Comparison of ENCODE assay signal across 29 mouse cellular contexts in genomic region chr1:39573890-39574289, GRCm38 (mm10). TPM values are rescaled to one million over a fixed set of nuclear protein-coding genes. Genes with fewer than 3 reads are reported as not detected.
A peak's percentile ranks its signal among the peaks of the same experiment; 100 is the strongest.
DNase-seq lines count a peak whose midpoint lies in the region; ATAC-seq and TF ChIP-seq lines count a peak whose summit lies in the region.
"Had no signal": no experiment of that assay in that cellular context is flagged by ENCODE, and none has a peak within 500 bp of the region (broad histone marks: within the 10 kb centered on the region; RNA-seq: fewer than 3 reads in every experiment).

No protein-coding gene starts in this region.

- 48% methylated on average over 7 of the region's 7 CpGs for WGBS in kidney, adult 2 months
- 52% methylated on average over 7 of the region's 7 CpGs for WGBS in liver, embryonic 14.5 days (ENCODE audit: insufficient replicate concordance)
- WGBS in large intestine, adult 2 months, result 35% methylated on average over 7 of the region's 7 CpGs
- WGBS in hindbrain, embryonic 10.5 days, result 91% methylated on average over 7 of the region's 7 CpGs

- no peaks in the 10 kb centered on the region for H3K27me3 ChIP-seq in kidney, adult 2 months (replicated peaks; ENCODE audit: control insufficient read depth, insufficient read depth, low read length)
- no peaks in the 10 kb centered on the region for H3K27me3 ChIP-seq in liver, embryonic 14.5 days (ENCODE audit: control insufficient read depth, insufficient read depth, low read length)
- no peaks in the 10 kb centered on the region for H3K27me3 ChIP-seq in MEL (ENCODE audit: control insufficient read depth in 1 of 2, insufficient read depth in 2 of 2, low read length in 2 of 2)
- no peaks in the 10 kb centered on the region for H3K27me3 ChIP-seq in hindbrain, embryonic 10.5 days (ENCODE audit: insufficient read depth, poor library complexity, severe bottlenecking)
- H3K27me3 ChIP-seq: forebrain, embryonic 13.5 days; heart, embryonic 12.5 days; hindbrain, embryonic 15.5 days; limb, embryonic 12.5 days; midbrain, embryonic 13.5 days; Patski; stomach, embryonic 15.5 days had no signal

- DNase-seq in kidney, adult 2 months, result peak; percentile 37
- no peak for DNase-seq in kidney, adult 18-20 months
- no peak for DNase-seq in liver, embryonic 14.5 days (ENCODE audit: low read depth in 3 of 3, low spot score in 3 of 3)
- DNase-seq in liver, result no peak
- no peak for DNase-seq in MEL (ENCODE audit: low read depth, low spot score)
- DNase-seq in large intestine, adult 2 months (ENCODE audit: low read depth, low spot score), result peak; percentile 40
- no peak for DNase-seq in hindbrain, embryonic 10.5 days (ENCODE audit: low spot score)
- DNase-seq in gastrocnemius, adult 2 months, result no peak
- DNase-seq: adrenal gland, postnatal 14 days; cerebellum, adult 11 months; cerebellum, adult 9-10 months; cerebellum, postnatal 36 days; gastrocnemius, postnatal 14 days; heart, adult 18-20 months; layer of hippocampus, adult 9-11 months; lung, adult 18-20 months; retina, postnatal 1 day; right cerebral cortex, postnatal 14 days; thymus, postnatal 14 days had no signal

- no peak overlapping the region for H3K4me3 ChIP-seq in kidney, adult 2 months (ENCODE audit: insufficient read depth, low read depth, low read length)
- no peak overlapping the region for H3K4me3 ChIP-seq in liver, embryonic 14.5 days (ENCODE audit: insufficient read depth in 1 of 2, low read depth in 2 of 2, low read length in 2 of 2)
- H3K4me3 ChIP-seq in MEL (ENCODE audit: control insufficient read depth in 1 of 2, insufficient read depth in 1 of 2, low read depth in 2 of 2, low read length in 2 of 2), result no peak overlapping the region
- no peak overlapping the region for H3K4me3 ChIP-seq in hindbrain, embryonic 10.5 days
- no peak overlapping the region for H3K4me3 ChIP-seq in gastrocnemius, adult 2 months
- H3K4me3 ChIP-seq: forebrain, embryonic 13.5 days; heart, embryonic 12.5 days; hindbrain, embryonic 15.5 days; limb, embryonic 12.5 days; midbrain, embryonic 13.5 days; stomach, embryonic 15.5 days had no signal

- peaks cover 16% of the 10 kb centered on the region; the same call in 1 of the 2 replicates for H3K4me1 ChIP-seq in kidney, adult 2 months (ENCODE audit: control insufficient read depth, insufficient read depth, low read length)
- H3K4me1 ChIP-seq in liver, embryonic 14.5 days (replicated peaks; ENCODE audit: control insufficient read depth in 2 of 2, insufficient read depth in 2 of 2, low read length in 1 of 2), result peaks cover 14 to 18% of the 10 kb centered on the region in 2 experiments
- H3K4me1 ChIP-seq in MEL (ENCODE audit: control insufficient read depth in 1 of 2, insufficient read depth in 2 of 2, low read length in 2 of 2), result peaks cover 7 to 12% of the 10 kb centered on the region in 2 experiments
- H3K4me1 ChIP-seq in hindbrain, embryonic 10.5 days (replicated peaks), result peaks cover 35% of the 10 kb centered on the region

- H3K9ac ChIP-seq in liver, embryonic 14.5 days (replicated peaks), result no peak overlapping the region
- no peak overlapping the region for H3K9ac ChIP-seq in MEL (ENCODE audit: control insufficient read depth, low read depth, low read length, poor library complexity, severe bottlenecking)
- H3K9ac ChIP-seq: forebrain, embryonic 13.5 days; heart, embryonic 12.5 days; hindbrain, embryonic 15.5 days; limb, embryonic 12.5 days; midbrain, embryonic 13.5 days; stomach, embryonic 15.5 days had no signal

- TF ChIP-seq EP300 in liver, embryonic 14.5 days (IDR thresholded peaks at IDR 0.05; ENCODE audit: low read depth), result no peak
- no peak for TF ChIP-seq EP300 in MEL (IDR thresholded peaks at IDR 0.05; ENCODE audit: low read depth in 1 of 2, low read length in 2 of 2)

- no peak for TF ChIP-seq POLR2A in kidney, adult 2 months (IDR thresholded peaks at IDR 0.05; ENCODE audit: low read depth, low read length)
- no peak for TF ChIP-seq POLR2A in MEL (IDR thresholded peaks at IDR 0.05; ENCODE audit: control insufficient read depth in 1 of 2, insufficient read depth in 1 of 2, low read depth in 1 of 2, low read length in 2 of 2, poor library complexity in 1 of 2)

- H3K4me2 ChIP-seq in liver, embryonic 14.5 days (ENCODE audit: low read depth), result peak overlapping the region; percentile 34
- H3K4me2 ChIP-seq: forebrain, embryonic 13.5 days; heart, embryonic 12.5 days; hindbrain, embryonic 15.5 days; midbrain, embryonic 13.5 days; stomach, embryonic 15.5 days had no signal

- no peak for ATAC-seq in liver, embryonic 14.5 days (ENCODE audit: insufficient read depth)
- ATAC-seq: forebrain, embryonic 13.5 days; inflammation-experienced regulatory T-cells, adult 6 months; midbrain, embryonic 13.5 days; Patski had no signal

- H3K36me3 ChIP-seq in kidney, adult 2 months (ENCODE audit: control insufficient read depth, insufficient read depth, low read length), result no peaks in the 10 kb centered on the region
- no peaks in the 10 kb centered on the region for H3K36me3 ChIP-seq in liver, embryonic 14.5 days (replicated peaks; ENCODE audit: control insufficient read depth, insufficient read depth, low read depth)
- peaks cover 16 to 34% of the 10 kb centered on the region in 2 experiments for H3K36me3 ChIP-seq in MEL (ENCODE audit: control insufficient read depth in 1 of 2, insufficient read depth in 2 of 2, low read length in 2 of 2)
- peaks cover 15% of the 10 kb centered on the region; the same call in 1 of the 2 replicates for H3K36me3 ChIP-seq in hindbrain, embryonic 10.5 days
- H3K36me3 ChIP-seq: hindbrain, embryonic 15.5 days; limb, embryonic 12.5 days; midbrain, embryonic 13.5 days had no signal

- no peak for TF ChIP-seq CTCF in kidney, adult 2 months (conservative IDR thresholded peaks at IDR 0.05; ENCODE audit: insufficient read depth, insufficient read length, low read depth, low read length)
- TF ChIP-seq CTCF in liver, embryonic 14.5 days (IDR thresholded peaks at IDR 0.05; ENCODE audit: low read depth), result no peak
- TF ChIP-seq CTCF in MEL (IDR thresholded peaks at IDR 0.05 in 2 of 3, conservative IDR thresholded peaks at IDR 0.05 in 1 of 3; ENCODE audit: control insufficient read depth in 1 of 3, insufficient read depth in 1 of 3, low read depth in 2 of 3, low read length in 3 of 3, poor library complexity in 1 of 3, severe bottlenecking in 1 of 3), result no peak
- TF ChIP-seq CTCF in gastrocnemius, adult 2 months (IDR thresholded peaks at IDR 0.05), result no peak

- no peak for TF ChIP-seq RAD21 in MEL (IDR thresholded peaks at IDR 0.05; ENCODE audit: low read depth, low read length)

- no peak overlapping the region for H3K27ac ChIP-seq in kidney, adult 2 months (ENCODE audit: insufficient read depth, low read depth, low read length)
- no peak overlapping the region for H3K27ac ChIP-seq in liver, embryonic 14.5 days
- H3K27ac ChIP-seq in MEL (ENCODE audit: control insufficient read depth, low read depth, low read length), result no peak overlapping the region
- H3K27ac ChIP-seq in hindbrain, embryonic 10.5 days, result no peak overlapping the region
- H3K27ac ChIP-seq in gastrocnemius, adult 2 months, result no peak overlapping the region
- H3K27ac ChIP-seq: forebrain, embryonic 13.5 days; hindbrain, embryonic 15.5 days; limb, embryonic 12.5 days; macrophage; midbrain, embryonic 13.5 days; stomach, embryonic 15.5 days had no signal

- intact Hi-C loops in gastrocnemius, adult 2 months (cut with DNase I), result no loop called here

- H3K9me3 ChIP-seq in liver, embryonic 14.5 days (ENCODE audit: control insufficient read depth, low read length), result no peaks in the 10 kb centered on the region
- H3K9me3 ChIP-seq in MEL (replicated peaks; ENCODE audit: insufficient read depth, low read length), result no peaks in the 10 kb centered on the region
- H3K9me3 ChIP-seq in hindbrain, embryonic 10.5 days, result no peaks in the 10 kb centered on the region
- H3K9me3 ChIP-seq: forebrain, embryonic 13.5 days; G1E; heart, embryonic 12.5 days; hindbrain, embryonic 15.5 days; limb, embryonic 12.5 days; midbrain, embryonic 13.5 days; stomach, embryonic 15.5 days had no signal

- H3K79me2 ChIP-seq in MEL (ENCODE audit: control insufficient read depth, insufficient read depth, low read length, poor library complexity), result peaks cover 61% of the 10 kb centered on the region

TF ChIP-seq in MEL, 35 proteins besides CTCF, POLR2A, EP300 and RAD21 (continues in another document):
- TF ChIP-seq ELF1 (IDR thresholded peaks at IDR 0.05; ENCODE audit: low read depth, low read length) (no peak), CHD2 (IDR thresholded peaks at IDR 0.05; ENCODE audit: low read length) (no peak), NRF1 (IDR thresholded peaks at IDR 0.05; ENCODE audit: insufficient read depth, low read depth, low read length, poor library complexity, severe bottlenecking) (no peak), SIN3A (IDR thresholded peaks at IDR 0.05; ENCODE audit: low read length) (0 out of 2 replicates have a peak, but pooled peaks have one; percentile 22), MAX (IDR thresholded peaks at IDR 0.05; ENCODE audit: low read length) (no peak), USF1 (IDR thresholded peaks at IDR 0.05; ENCODE audit: low read depth, low read length) (no peak), ZNF384 (IDR thresholded peaks at IDR 0.05; ENCODE audit: low read depth, low read length) (no peak), ZKSCAN1 (IDR thresholded peaks at IDR 0.05; ENCODE audit: low read depth, low read length) (no peak), POLR2AphosphoS5 (IDR thresholded peaks at IDR 0.05; ENCODE audit: borderline replicate concordance, low read depth, low read length) (no peak)

RNA-seq across cellular contexts. Expression of gene Rnf149, which starts 3.3 kb away (rescaled TPM):
- polyA plus RNA-seq in kidney, adult 2 months (2012; rRNA removed), result 30.3 and 33.7 TPM in 2 replicates
- 10.3 and 15.4 TPM in 2 replicates for polyA plus RNA-seq in liver, embryonic 14.5 days (2012; rRNA removed)
- 12.1 and 12.5 TPM in 2 replicates for polyA plus RNA-seq in liver, embryonic 14.5 days (2014; fragmentation: Nextera tagmentation; extraction: Ambion mirVana)
- 33.0 and 37.1 TPM in 2 replicates for total RNA-seq in MEL (2012; rRNA removed)
- 10 to 100 TPM in 1 of 2 experiments, not detected in 1; 46.4 TPM for polyA plus RNA-seq in MEL (2012; ENCODE audit: insufficient read depth in 1 of 2, insufficient read length in 2 of 2, low read depth in 1 of 2, low replicate concordance in 2 of 2, missing spikeins in 1 of 2)
- polyA plus RNA-seq in large intestine, adult 2 months (2012; rRNA removed), result 17.9 and 20.4 TPM in 2 replicates
- 21.0 and 27.0 TPM in 2 replicates for polyA plus RNA-seq in hindbrain, embryonic 10.5 days (2016; fragmentation: Nextera tagmentation; extraction: Ambion mirVana)
- 1 to 10 TPM; 6.9 to 8.3 TPM for total RNA-seq in gastrocnemius, adult 2 months (2021)

RNA-seq across cellular contexts. Expression of gene Cnot11, which starts 39.1 kb away (rescaled TPM):
- polyA plus RNA-seq in kidney, adult 2 months (2012; rRNA removed), result 18.2 and 20.8 TPM in 2 replicates
- polyA plus RNA-seq in liver, embryonic 14.5 days (2012; rRNA removed), result 7.1 and 8.0 TPM in 2 replicates
- polyA plus RNA-seq in liver, embryonic 14.5 days (2014; fragmentation: Nextera tagmentation; extraction: Ambion mirVana), result 9.6 and 10.0 TPM in 2 replicates
- total RNA-seq in MEL (2012; rRNA removed), result 20.0 and 21.1 TPM in 2 replicates
- polyA plus RNA-seq in MEL (2012; ENCODE audit: insufficient read depth in 1 of 2, insufficient read length in 2 of 2, low read depth in 1 of 2, low replicate concordance in 2 of 2, missing spikeins in 1 of 2), result 10 to 100 TPM; 37.9 to 46.0 TPM
- 10.7 and 12.6 TPM in 2 replicates for polyA plus RNA-seq in large intestine, adult 2 months (2012; rRNA removed)
- polyA plus RNA-seq in hindbrain, embryonic 10.5 days (2016; fragmentation: Nextera tagmentation; extraction: Ambion mirVana), result 26.2 and 26.9 TPM in 2 replicates
- total RNA-seq in gastrocnemius, adult 2 months (2021), result 10 to 100 TPM; 18.3 to 18.8 TPM

Comparison
In these comparisons a context has a peak if more than half of its experiments do, and no peak if none do; other contexts are left out.
1. DNase-seq: peak in kidney, adult 2 months (single experiment) and large intestine, adult 2 months (single experiment); none in kidney, adult 18-20 months (single experiment), liver, embryonic 14.5 days (0 of 3), liver (single experiment), MEL (single experiment), hindbrain, embryonic 10.5 days (single experiment) and gastrocnemius, adult 2 months (single experiment).